Mouse (Mus musculus): ENCODE results near the gene Tma7. TPM values are rescaled to one million over a fixed set of nuclear protein-coding genes. Genes with fewer than 3 reads are reported as not detected.

Gene Tma7
- total and polyA plus RNA-seq, 3 experiments = 366 to 400 TPM; not detected in 1

DNA sequence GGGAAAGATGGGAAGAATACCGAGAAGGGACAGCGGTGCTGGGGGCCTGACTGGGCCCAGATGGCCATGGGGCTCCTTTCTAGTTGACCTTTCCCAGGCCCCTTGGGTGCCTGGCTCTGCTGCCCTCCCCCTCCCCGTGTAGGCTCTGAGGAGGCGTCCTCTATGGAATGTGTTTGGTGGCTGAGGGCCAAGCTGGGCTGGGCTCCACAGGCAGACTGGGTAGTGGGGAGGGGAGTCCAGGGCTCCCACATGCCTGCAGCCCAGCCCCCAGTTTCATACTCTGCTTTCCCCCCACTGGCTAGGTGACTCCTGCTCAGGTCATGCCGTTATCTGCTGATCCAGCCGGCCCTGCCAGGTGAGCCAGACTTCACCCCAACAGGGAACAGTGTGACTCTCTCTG, 16.6 kb upstream of the Tma7 start:
- Histone ChIP-seq H3K4me1 (ENCODE audit: control insufficient read depth in 1 of 2, insufficient read depth in 2 of 2, low read length in 2 of 2) (no peaks in the 10 kb centered on the region), H3K9me3 (replicated peaks; ENCODE audit: insufficient read depth, low read length) (no peaks in the 10 kb centered on the region), H3K27me3 (ENCODE audit: control insufficient read depth in 1 of 2, insufficient read depth in 2 of 2, low read length in 2 of 2) (no peaks in the 10 kb centered on the region), H3K36me3 (ENCODE audit: control insufficient read depth in 1 of 2, insufficient read depth in 2 of 2, low read length in 2 of 2) (no peaks in the 10 kb centered on the region), H3K9ac (ENCODE audit: control insufficient read depth, low read depth, low read length, poor library complexity, severe bottlenecking) (no peak overlapping the region), H3K4me3 (ENCODE audit: control insufficient read depth in 1 of 2, insufficient read depth in 1 of 2, low read depth in 2 of 2, low read length in 2 of 2) (no peak overlapping the region), H3K79me2 (ENCODE audit: control insufficient read depth, insufficient read depth, low read length, poor library complexity) (no peaks in the 10 kb centered on the region), H3K27ac (ENCODE audit: control insufficient read depth, low read depth, low read length) (no peak overlapping the region)
- TF ChIP-seq CHD2 (IDR thresholded peaks at IDR 0.05; ENCODE audit: low read length) (no peak), TCF12 (IDR thresholded peaks at IDR 0.05; ENCODE audit: low read depth, low read length) (no peak), BHLHE40 (IDR thresholded peaks at IDR 0.05; ENCODE audit: borderline replicate concordance, low read depth, low read length) (no peak), MAFK (IDR thresholded peaks at IDR 0.05; ENCODE audit: borderline replicate concordance, low read depth, low read length) (no peak), MXI1 (IDR thresholded peaks at IDR 0.05; ENCODE audit: low read depth, low read length) (no peak), MAZ (IDR thresholded peaks at IDR 0.05; ENCODE audit: low read depth, low read length) (no peak), POLR2AphosphoS2 (IDR thresholded peaks at IDR 0.05; ENCODE audit: low read length) (no peak), JUND (IDR thresholded peaks at IDR 0.05; ENCODE audit: low read depth, low read length) (no peak), SMC3 (IDR thresholded peaks at IDR 0.05; ENCODE audit: low read depth, low read length) (no peak), TAL1 (IDR thresholded peaks at IDR 0.05; ENCODE audit: low read length) (no peak), MEF2A (IDR thresholded peaks at IDR 0.05; ENCODE audit: extremely low read depth, insufficient replicate concordance, low read depth, low read length, poor library complexity, severe bottlenecking) (no peak), UBTF (IDR thresholded peaks at IDR 0.05; ENCODE audit: borderline replicate concordance, insufficient read depth, low read depth, low read length) (no peak), RCOR1 (IDR thresholded peaks at IDR 0.05; ENCODE audit: low read depth, low read length) (no peak)
- DNase-seq (ENCODE audit: low read depth, low spot score) = no peak

DNA sequence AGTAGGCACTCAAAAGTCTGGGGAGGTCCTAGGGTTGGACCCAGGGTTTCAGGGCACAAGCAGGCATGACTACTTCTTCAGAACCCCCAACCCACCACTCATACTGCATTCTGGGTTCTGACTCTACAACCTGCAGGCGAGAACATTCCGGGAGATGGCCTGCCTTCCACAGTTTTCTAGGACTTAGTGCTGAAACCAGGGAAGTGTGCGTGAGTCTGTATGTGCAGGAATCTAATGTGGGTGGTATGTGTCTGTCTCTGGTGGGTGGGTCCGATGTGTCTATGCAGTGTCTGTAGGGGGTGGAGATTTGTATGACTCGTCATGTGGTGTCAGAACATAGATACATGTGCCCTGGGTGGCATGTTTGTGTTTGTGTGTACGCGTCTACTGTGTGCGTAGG, 16.0 kb upstream of the Tma7 start:
- Histone ChIP-seq H3K27me3 (ENCODE audit: control insufficient read depth in 1 of 2, insufficient read depth in 2 of 2, low read length in 2 of 2) (no peaks in the 10 kb centered on the region), H3K36me3 (ENCODE audit: control insufficient read depth in 1 of 2, insufficient read depth in 2 of 2, low read length in 2 of 2) (no peaks in the 10 kb centered on the region), H3K9ac (ENCODE audit: control insufficient read depth, low read depth, low read length, poor library complexity, severe bottlenecking) (no peak overlapping the region), H3K4me3 (ENCODE audit: control insufficient read depth in 1 of 2, insufficient read depth in 1 of 2, low read depth in 2 of 2, low read length in 2 of 2) (no peak overlapping the region), H3K27ac (ENCODE audit: control insufficient read depth, low read depth, low read length) (no peak overlapping the region), H3K79me2 (ENCODE audit: control insufficient read depth, insufficient read depth, low read length, poor library complexity) (no peaks in the 10 kb centered on the region), H3K9me3 (replicated peaks; ENCODE audit: insufficient read depth, low read length) (no peaks in the 10 kb centered on the region), H3K4me1 (ENCODE audit: control insufficient read depth in 1 of 2, insufficient read depth in 2 of 2, low read length in 2 of 2) (no peaks in the 10 kb centered on the region)
- TF ChIP-seq ZC3H11A (IDR thresholded peaks at IDR 0.05; ENCODE audit: low read depth, low read length) (no peak), ZKSCAN1 (IDR thresholded peaks at IDR 0.05; ENCODE audit: low read depth, low read length) (no peak), SIN3A (IDR thresholded peaks at IDR 0.05; ENCODE audit: low read length) (no peak), SMC3 (IDR thresholded peaks at IDR 0.05; ENCODE audit: low read depth, low read length) (no peak), JUND (IDR thresholded peaks at IDR 0.05; ENCODE audit: low read depth, low read length) (no peak)
- no peak for DNase-seq (ENCODE audit: low read depth, low spot score)

Measured in MEL (cell line).